Mouse (Mus musculus) embryonic facial prominence, embryonic 10.5 days (tissue): ENCODE data around the gene Slc8b1. TPM values are rescaled to one million over a fixed set of nuclear protein-coding genes. Genes with fewer than 3 reads are reported as not detected.

ENCODE experiments used
- DNase-seq: peaks from one replicate; pipeline ENCODE4 v3.0.0-alpha.2; 2017; ENCODE audit warnings: low spot score
- H3K27ac ChIP-seq: fragments of 300-500 bp; sonication (generic); replicated peaks from 2 replicates; pipeline ENCODE4 v1.5.1; 2016; ENCODE audit warnings: mild to moderate bottlenecking
- H3K27me3 ChIP-seq: fragments of 300-500 bp; sonication (generic); replicated peaks from 2 replicates; pipeline ENCODE4 v1.6.1; 2016; ENCODE audit warnings: low read depth, mild to moderate bottlenecking; ENCODE audit not compliant: poor library complexity, severe bottlenecking
- H3K36me3 ChIP-seq: fragments of 300-500 bp; sonication (generic); replicated peaks from 2 replicates; pipeline ENCODE4 v1.6.1; 2016; ENCODE audit warnings: mild to moderate bottlenecking, moderate library complexity
- H3K4me1 ChIP-seq: fragments of 300-500 bp; sonication (generic); 2 replicates; pipeline ENCODE4 v1.6.1; 2016
- H3K4me3 ChIP-seq: fragments of 300-500 bp; sonication (generic); 2 replicates; pipeline ENCODE4 v1.5.1; 2016; ENCODE audit warnings: mild to moderate bottlenecking, moderate library complexity
- H3K9me3 ChIP-seq: fragments of 300-500 bp; sonication (generic); 2 replicates; pipeline ENCODE4 v1.6.1; 2016; ENCODE audit warnings: mild to moderate bottlenecking
- WGBS: fragments of 180-500 bp; shearing (Covaris S2); methylation state at CpG from one replicate; pipeline ENCODE4 v1.1.7; 2016; 5-methylcytosine and 5-hydroxymethylcytosine counted together
- polyA plus RNA-seq: library from polyadenylated mRNA; unstranded; fragments of >200 nt; fragmentation: Nextera tagmentation; extraction: Ambion mirVana; gene quantifications from 2 replicates; pipeline ENCODE4 v1.2.1, GENCODE M21; 2016

Slc8b1 gene
- polyA plus RNA-seq, 1 experiment from 2014 or later: 4.1 TPM

DNA sequence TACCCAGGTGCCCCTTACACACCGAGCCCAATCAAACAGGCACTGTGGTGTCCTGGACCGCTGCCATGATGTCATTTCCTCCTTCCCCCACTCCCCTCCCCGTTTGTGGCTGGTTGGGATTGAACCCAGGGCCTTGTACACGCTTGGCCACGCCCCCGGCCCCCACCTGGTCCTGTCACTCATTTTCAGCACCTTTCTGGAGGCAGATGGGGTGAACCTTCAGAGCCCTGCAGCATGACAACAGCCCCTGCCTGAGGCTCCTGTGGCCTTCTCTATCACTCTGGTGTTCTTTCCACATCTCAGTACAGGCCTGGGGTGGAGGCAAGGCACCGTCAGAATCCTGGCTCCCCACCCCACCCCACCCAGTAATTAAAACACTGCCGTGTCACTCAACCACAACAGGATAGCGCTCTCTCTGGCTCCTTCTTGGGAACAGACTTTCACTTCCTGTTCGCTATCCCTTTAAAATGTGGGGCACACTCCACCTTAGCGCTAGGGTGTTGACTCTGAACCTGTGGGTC is 65.9 kb downstream of the Slc8b1 start:
- no peak overlapping the region for H3K4me3 ChIP-seq
- no peaks in the 10 kb centered on the region for H3K9me3 ChIP-seq
- no peak for DNase-seq
- H3K27ac ChIP-seq: no peak overlapping the region
- H3K36me3 ChIP-seq: peaks cover 17% of the 10 kb centered on the region
- no peaks in the 10 kb centered on the region for H3K27me3 ChIP-seq
- peaks cover 58% of the 10 kb centered on the region for H3K4me1 ChIP-seq
- 82% methylated on average over 11 of the region's 11 CpGs for WGBS

DNA sequence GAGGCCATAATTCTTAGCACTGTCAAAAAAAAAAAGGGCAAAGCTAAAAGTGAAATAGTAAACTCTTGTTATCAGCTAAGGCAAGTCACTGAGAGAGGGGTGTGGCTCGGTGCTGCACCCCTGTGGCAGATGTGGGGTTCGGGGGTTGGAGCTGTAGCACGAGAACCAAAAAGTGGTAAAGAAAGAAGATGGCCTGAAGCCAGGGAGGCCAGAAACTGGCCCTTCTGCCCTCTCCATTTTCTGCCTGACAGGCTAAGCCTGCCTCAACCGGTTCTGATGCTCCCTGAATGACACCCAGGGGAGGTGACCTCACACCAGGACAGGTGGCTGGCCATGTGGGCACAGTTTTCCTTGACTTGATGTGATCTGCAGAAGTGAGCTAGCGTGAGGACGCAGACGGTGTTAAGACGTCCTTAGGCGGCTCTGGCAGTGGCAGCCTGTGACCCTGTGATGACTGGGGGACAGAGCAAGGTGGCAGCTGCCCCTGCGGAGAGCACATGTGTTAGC is 67.0 kb downstream of the Slc8b1 start:
- no peaks in the 10 kb centered on the region for H3K27me3 ChIP-seq
- H3K27ac ChIP-seq: peak overlapping the region; percentile 76
- no peaks in the 10 kb centered on the region for H3K9me3 ChIP-seq
- 0 out of 2 replicates have a peak overlapping the region, but pooled peaks have one; percentile 13 for H3K4me3 ChIP-seq
- H3K36me3 ChIP-seq: peaks cover 27% of the 10 kb centered on the region
- 50% methylated on average over 10 of the region's 10 CpGs for WGBS
- peaks cover 58% of the 10 kb centered on the region for H3K4me1 ChIP-seq
- no peak for DNase-seq

DNA sequence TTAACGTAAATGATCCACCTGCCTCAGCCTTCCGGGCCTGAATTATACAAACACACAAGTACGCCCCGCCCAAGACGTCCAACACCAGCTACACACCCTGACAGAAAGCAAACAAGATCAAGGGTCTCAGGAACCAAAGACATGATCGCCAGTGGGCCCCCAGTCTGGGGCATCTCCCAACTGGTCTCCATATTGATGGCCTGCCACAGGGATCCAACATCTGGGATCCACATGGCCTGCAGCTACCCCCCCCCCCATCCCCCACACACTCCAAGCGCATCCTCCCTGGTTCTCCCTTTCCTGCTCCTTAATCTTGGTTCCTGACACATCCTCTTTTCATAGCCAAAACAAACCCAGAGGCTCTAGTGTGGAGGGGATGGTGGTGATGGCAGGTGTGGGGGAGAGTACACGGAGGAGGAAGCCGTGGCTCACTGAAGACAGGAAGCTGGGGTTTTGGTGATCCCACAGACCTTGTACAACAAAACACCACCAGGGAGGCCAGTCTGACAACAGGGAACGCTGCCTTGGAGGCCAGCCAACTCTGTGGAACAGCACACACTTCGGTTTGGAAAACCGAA is 67.6 kb downstream of the Slc8b1 start:
- peak overlapping the region; percentile 76 for H3K27ac ChIP-seq
- 41% methylated on average over 12 of the region's 12 CpGs for WGBS
- 0 out of 2 replicates have a peak overlapping the region, but pooled peaks have one; percentile 13 for H3K4me3 ChIP-seq
- H3K9me3 ChIP-seq: no peaks in the 10 kb centered on the region
- peak; percentile 65 for DNase-seq
- H3K4me1 ChIP-seq: peaks cover 53% of the 10 kb centered on the region
- peaks cover 33% of the 10 kb centered on the region for H3K36me3 ChIP-seq
- H3K27me3 ChIP-seq: no peaks in the 10 kb centered on the region

DNA sequence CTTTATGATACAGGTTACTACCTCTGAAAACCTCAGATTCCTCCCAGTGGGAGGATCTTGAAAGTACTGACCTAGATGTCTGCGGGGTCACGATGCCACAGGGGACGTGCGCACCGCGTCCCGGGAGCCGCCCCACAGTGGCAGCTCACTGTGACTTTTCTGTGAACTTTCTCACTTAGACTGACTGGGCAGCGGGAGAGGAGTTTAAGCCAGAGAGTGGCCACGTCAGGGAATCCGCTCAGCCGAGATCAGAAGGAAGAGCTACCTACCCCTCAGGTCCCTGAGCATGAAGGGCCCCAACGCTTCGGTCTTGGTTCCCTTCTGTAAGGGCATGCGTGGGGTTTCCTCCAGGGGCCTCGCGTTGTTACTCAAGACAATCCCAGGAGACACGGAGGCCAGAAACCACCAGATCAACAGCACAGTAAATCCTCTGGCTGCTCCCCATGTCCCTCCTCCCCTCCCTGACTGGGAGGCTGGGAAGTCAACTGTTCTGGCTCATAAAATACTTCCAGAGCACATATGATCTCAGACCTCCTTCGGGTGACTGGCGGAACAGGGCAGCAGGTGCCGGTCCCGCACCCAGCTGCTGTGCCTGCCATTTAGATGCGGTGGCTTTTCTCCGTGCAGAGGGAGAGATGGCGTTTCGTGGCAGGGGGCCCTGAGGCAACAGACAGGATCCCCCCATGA is 68.4 kb downstream of the Slc8b1 start:
- DNase-seq: no peak
- WGBS: 62% methylated on average over 26 of the region's 26 CpGs
- Histone ChIP-seq H3K27me3 (no peaks in the 10 kb centered on the region), H3K27ac (peak overlapping the region; percentile 76), H3K36me3 (peaks cover 41% of the 10 kb centered on the region), H3K9me3 (no peaks in the 10 kb centered on the region), H3K4me3 (0 out of 2 replicates have a peak overlapping the region, but pooled peaks have one; percentile 2), H3K4me1 (peaks cover 50% of the 10 kb centered on the region)

DNA sequence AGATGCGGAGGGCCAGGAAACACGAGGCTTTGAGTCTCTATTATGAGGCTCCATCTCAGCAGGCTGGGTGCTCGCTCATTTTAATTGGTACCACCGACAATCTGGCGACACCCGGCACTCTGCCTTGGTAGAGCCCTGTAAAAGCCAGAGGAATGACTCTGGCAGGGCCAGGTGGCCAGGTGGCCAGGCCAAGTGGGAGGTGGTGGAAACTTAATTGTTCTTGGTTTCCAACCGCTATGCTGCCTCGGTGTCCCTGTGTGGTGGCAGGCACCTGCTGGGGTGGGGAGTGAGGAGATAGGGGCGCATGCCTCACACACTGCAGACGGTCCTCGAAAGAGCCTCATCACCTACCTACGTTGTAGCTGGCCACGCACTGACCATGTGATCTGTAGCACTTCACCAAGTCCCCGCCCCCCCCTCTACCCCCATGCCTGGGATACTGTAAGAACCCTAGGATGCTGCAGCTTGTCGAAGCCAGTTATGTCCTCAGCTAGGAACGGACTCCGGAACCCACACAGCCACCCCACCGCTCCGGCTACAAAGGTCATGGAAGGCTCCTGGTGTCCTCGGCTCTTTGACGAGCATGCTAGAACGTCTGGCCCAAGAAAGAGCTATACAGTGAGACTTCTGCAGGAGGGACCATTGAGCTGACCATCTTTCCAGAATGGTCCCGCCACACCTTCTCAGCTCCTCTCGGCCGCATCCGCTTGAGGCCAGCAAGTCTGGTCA is 69.1 kb downstream of the Slc8b1 start:
- no peak for DNase-seq
- no peaks in the 10 kb centered on the region for H3K9me3 ChIP-seq
- peak overlapping the region; percentile 76 for H3K27ac ChIP-seq
- peaks cover 49% of the 10 kb centered on the region for H3K4me1 ChIP-seq
- H3K36me3 ChIP-seq: peaks cover 48% of the 10 kb centered on the region
- 91% methylated on average over 26 of the region's 26 CpGs for WGBS
- H3K27me3 ChIP-seq: no peaks in the 10 kb centered on the region
- H3K4me3 ChIP-seq: no peak overlapping the region

DNA sequence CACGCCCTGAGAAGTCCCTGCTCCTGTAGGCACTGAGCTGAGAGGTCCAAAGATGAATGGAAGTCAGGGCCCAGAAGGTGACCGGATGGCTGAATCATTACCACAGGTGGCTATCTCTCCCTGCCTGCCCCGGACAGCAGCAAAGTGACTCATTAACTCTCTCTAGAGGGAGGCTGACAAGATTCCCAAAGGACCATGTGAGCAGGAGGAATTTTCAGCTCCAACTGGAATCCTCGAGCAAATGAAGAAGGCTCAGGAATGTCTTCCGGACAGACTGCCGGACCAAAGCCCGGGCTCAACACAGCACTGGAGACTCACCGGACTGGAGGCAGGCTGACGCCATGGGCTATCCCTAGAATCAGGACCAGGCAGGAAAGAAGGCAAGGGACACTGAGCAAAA is 71.0 kb downstream of the Slc8b1 start:
- Histone ChIP-seq H3K36me3 (peaks cover 48% of the 10 kb centered on the region), H3K4me1 (peaks cover 55% of the 10 kb centered on the region), H3K27ac (no peak overlapping the region), H3K27me3 (no peaks in the 10 kb centered on the region), H3K9me3 (no peaks in the 10 kb centered on the region), H3K4me3 (no peak overlapping the region)
- 83% methylated on average over 9 of the region's 9 CpGs for WGBS
- no peak for DNase-seq

DNA sequence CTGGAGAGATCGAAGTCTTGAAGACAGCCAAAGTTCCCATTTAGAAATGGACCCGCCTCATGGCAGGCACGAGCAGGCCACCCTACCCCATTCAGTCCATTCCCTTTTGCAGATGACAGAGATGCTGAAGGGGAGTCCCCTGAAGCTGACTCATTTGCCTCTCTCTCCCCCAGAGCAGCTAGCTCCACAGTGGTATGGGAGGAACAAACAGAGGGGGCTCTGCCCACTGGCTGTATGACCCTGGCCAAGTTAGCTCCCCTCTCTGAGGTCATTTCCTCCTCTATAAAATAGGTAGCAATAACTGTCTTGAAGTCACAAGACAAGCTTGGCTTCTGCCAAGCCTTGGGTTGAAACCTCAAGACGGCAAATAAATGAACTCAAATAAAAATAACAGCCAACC is 72.5 kb downstream of the Slc8b1 start:
- no peak overlapping the region for H3K27ac ChIP-seq
- peaks cover 48% of the 10 kb centered on the region for H3K36me3 ChIP-seq
- no peaks in the 10 kb centered on the region for H3K9me3 ChIP-seq
- WGBS: 89% methylated on average over 4 of the region's 4 CpGs
- 0 out of 2 replicates have a peak, but pooled peaks cover 4% of the 10 kb centered on the region for H3K27me3 ChIP-seq
- peaks cover 54% of the 10 kb centered on the region for H3K4me1 ChIP-seq
- DNase-seq: no peak
- no peak overlapping the region for H3K4me3 ChIP-seq

Other genes starting within 250 kb of the Slc8b1 start
- gene Lhx5, start 79.5 kb upstream of the Slc8b1 start, polyA plus RNA-seq: 3.1 and 4.7 TPM in 2 replicates
- gene Sdsl, start 38.4 kb upstream of the Slc8b1 start, polyA plus RNA-seq: 6.2 and 7.1 TPM in 2 replicates
- gene Sds, start 34.6 kb upstream of the Slc8b1 start, polyA plus RNA-seq: not detected in 2 replicates
- gene Plbd2, start 7.5 kb upstream of the Slc8b1 start, polyA plus RNA-seq: 35.5 and 37.8 TPM in 2 replicates
- gene Tpcn1, start 77.5 kb downstream of the Slc8b1 start, polyA plus RNA-seq: 11.9 and 12.3 TPM in 2 replicates
- 0.65 and 0.81 TPM in 2 replicates for gene Iqcd, start 77.8 kb downstream of the Slc8b1 start, polyA plus RNA-seq
- gene Rita1, start 101.4 kb downstream of the Slc8b1 start, polyA plus RNA-seq: 19.4 and 20.1 TPM in 2 replicates
- 62.3 and 64.3 TPM in 2 replicates for gene Ddx54, start 101.6 kb downstream of the Slc8b1 start, polyA plus RNA-seq
- gene Cfap73, start 123.1 kb downstream of the Slc8b1 start, polyA plus RNA-seq: 0.27 TPM in 1 of 2 replicates, not detected in the other
- gene Rasal1, start 137.6 kb downstream of the Slc8b1 start, polyA plus RNA-seq: 0.07 and 0.14 TPM in 2 replicates
- gene Dtx1, start 200.8 kb downstream of the Slc8b1 start, polyA plus RNA-seq: 1.8 and 2.2 TPM in 2 replicates
- 0.06 and 0.10 TPM in 2 replicates for gene Oas2, start 238.7 kb downstream of the Slc8b1 start, polyA plus RNA-seq